Mouse (Mus musculus) left cerebral cortex, postnatal 36 days (tissue): ENCODE results near the gene Tgfb1. TPM values are rescaled to one million over a fixed set of nuclear protein-coding genes. Genes with fewer than 3 reads are reported as not detected.

Experiments used
- DNase-seq, 2 experiments: peaks; one replicate each; pipeline ENCODE4 v3.0.0; 2021 to 2022; ENCODE audit warnings: low spot score in 2 of 2, mixed read lengths in 1 of 2
- intact Hi-C: fragments of 180-260 bp; cut with DNase I; formaldehyde crosslinking; loops from one replicate; pipeline ENCODE4 v1.15.1; 2025
- total RNA-seq, 2 experiments: library from RNA; stranded (reverse); gene quantifications; 2 replicates each; pipeline ENCODE4 v1.2.3; 2021

Gene Tgfb1
- total RNA-seq = 1 to 10 TPM; 7.9 to 8.8 TPM

DNA sequence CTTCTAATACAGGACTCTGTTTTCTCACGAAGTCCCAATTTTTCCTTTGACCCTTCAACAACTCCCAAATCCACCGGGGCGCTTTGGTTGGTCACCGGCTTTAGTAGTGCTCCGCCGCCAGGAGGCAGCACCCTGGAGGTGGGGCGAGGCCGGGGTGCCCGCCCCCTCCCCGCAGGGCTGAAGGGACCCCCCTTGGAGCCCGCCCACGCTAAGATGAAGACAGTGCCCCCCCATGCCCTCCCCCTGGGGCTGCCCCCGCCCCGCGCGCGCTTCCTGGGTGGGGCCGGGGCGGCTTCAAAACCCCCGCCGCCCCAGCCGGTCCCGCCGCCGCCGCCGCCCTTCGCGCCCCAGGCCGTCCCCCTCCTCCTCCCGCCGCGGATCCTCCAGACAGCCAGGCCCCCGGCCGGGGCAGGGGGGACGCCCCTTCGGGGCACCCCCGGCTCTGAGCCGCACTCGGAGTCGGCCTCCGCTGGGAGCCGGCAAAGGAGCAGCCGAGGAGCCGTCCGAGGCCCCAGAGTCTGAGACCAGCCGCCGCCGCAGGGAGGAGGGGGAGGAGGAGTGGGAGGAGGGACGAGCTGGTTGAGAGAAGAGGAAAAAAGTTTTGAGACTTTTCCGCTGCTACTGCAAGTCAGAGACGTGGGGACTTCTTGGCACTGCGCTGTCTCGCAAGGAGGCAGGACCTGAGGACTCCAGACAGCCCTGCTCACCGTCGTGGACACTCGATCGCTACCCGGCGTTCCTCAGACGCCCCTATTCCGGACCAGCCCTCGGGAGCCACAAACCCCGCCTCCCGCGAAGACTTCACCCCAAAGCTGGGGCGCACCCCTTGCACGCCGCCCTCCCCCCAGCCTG is at the start of gene Tgfb1:
Tgfb1 (plus strand) TSS at position 323 of the 852 bp plus-strand sequence.
- peak in 1 of 2 experiments; percentile 50 for DNase-seq
- intact Hi-C loops = no loop called here

DNA sequence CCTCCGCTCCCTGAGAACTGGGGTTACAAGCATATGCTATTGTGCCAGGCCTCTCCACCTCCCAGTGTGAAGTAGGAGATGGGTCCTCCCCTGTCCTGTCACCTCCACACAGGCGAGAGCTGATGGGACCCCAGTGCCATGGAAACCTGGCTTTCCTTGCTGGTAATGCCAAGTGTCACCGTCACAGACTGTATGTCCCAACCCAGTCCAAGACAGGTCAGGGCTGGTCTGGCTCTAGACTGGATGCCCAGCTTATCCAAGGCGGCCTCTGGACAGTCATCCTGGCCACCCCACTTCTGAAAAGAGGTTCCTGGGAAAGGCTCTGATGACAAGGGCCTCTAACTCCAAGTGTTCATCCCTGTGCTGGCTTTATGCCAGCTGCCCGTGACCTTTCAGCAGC is 49.7 kb upstream of the Tgfb1 start:
- intact Hi-C loops = no loop called here
- DNase-seq = no peak

DNA sequence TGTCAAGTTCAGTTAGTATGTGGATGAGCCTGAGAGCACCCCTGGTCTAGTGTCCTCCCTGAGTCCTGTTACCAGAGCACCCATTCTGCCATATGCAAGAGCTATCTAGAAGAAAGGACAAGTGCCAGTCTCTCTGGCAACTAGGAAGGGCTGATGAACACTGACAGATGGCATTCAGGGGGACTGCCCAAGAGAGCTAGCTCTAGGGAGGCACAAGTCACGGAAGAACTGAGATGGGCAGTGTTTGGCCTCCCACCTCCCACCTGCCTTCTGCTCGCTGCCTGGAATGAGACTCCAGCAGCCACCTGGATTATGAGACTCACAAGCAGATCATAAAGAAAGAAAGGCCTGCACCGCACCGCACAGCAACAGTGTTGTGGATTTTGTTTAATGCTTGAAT is 47.0 kb upstream of the Tgfb1 start:
- intact Hi-C loops = no loop called here
- peak; percentile 50 to 58 for DNase-seq

DNA sequence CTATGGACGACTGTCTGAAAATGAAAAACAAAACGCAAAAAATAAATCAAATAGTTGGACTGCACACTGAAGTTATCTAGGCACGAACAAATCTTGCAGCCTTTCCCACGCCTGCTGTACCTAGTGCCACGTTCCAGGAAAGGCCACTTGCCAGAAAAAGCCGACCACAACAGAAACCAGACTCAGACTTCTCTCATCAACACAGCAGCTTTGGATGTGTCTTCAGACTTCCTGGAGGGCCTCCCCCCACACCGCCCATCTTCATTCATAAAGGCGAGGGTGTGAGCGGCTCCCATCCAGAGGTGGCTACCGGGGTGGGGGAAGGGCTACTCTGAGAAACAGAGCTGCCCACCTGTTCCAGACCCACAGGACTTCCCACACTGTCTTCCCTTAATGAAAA is 42.7 kb upstream of the Tgfb1 start:
- intact Hi-C loops = no loop called here

DNA sequence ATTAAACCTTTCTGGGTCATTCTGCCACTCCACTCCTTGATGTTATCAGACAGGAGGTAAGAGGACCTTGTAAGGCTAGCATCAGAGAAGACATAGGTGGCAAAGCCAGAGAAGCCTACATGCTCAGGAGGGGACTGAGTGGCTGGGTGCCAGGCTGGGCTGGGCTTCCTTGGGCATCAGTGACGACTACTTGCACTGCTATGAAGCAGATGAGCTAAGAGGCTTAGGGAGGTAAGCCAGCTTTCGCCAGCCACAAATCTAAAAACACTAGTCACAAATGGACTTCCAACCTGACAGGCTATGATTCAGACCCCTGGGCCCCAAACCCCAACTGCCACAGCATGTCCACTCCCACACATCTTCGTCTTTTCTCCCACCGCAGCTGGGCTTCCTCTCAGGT is 42.2 kb upstream of the Tgfb1 start:
- intact Hi-C loops = no loop called here
- DNase-seq = no peak

More for the DNA sequence above, 42.7 kb upstream of the Tgfb1 start:
- DNase-seq = no peak

DNA sequence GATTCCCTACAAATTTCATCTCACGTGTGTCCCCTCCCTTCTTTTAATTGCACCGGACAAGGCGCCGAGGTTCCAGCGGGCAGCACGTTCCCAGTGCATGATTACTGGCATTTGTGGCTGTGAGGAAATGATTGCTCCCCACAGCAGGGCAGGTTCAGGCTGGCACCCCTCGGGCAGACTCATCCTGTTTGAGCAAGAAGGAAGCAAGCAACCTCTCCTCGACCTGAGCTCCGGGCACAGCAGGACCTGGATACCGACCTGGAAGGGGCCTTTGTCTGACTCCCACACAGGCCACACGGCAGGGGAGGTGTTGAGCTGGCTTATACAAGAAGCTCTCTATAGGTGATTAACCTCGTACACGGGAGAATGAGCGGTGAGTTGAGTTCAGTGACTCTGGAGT is 41.7 kb upstream of the Tgfb1 start:
- intact Hi-C loops = no loop called here
- DNase-seq = no peak

DNA sequence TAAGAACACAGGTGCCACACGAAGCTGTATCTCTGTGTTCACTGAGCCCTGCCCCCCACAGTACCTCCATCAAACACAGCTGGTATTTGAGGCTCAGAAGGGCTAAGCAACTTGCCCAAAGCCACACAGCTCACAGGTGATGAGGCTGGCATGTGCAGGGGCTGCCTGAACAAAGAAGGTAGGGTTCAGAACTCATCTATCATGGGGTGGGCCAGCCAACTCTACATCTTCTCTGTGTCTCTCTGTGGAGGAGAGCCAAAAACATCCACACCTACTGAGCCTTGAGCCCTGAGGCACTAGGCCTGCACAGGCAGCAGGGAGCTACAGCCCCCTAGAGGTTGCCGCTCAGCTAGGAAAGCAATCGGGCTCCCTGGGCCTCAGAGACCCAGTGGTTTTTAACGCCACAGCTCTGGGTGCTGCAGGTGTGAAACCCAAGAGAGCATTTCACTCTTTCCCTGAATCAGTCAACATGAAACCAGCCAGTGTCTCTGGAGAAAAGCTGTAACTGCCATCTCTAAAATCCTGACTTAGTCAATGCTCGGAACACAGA is 39.2 kb upstream of the Tgfb1 start:
- no peak for DNase-seq
- intact Hi-C loops = no loop called here

DNA sequence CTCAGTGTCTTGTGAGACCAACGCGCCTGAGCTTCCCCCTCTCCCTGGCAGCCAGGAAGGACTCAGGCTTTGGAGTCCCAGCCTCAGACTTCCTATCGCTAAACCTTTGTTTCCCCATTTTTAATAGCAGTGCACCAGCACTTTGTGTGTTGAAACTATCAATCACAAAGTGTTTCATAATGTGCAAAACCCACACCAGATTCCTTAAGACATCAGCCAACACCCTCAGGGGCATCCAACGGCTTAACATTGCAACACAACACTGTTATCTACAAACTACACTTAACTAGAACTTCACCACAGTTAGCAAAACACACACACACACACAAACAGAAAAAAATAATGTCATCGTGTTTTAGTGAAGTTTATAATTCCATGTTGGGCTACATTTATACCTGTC is 37.0 kb upstream of the Tgfb1 start:
- DNase-seq = no peak
- intact Hi-C loops = no loop called here

DNA sequence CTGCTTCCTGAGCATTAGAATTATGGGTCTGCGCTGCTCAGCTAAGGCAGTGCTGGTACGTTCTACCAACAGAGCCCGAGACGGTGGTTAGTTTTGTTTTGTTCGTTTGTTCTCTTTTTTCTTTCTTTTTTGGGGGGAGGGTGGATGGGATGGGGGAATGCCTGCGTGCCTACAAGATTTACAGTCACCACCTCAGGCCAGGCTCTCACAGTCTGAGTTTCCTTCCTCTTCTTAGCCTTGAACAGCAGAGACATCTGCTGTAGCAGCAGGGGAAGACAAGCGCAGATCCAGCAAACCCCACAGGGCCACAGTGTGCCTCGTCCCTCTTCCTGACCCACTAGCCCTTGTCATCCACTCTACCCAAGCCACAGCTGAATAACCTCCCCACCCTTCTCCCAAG is 35.5 kb upstream of the Tgfb1 start:
- intact Hi-C loops = no loop called here
- DNase-seq = no peak

DNA sequence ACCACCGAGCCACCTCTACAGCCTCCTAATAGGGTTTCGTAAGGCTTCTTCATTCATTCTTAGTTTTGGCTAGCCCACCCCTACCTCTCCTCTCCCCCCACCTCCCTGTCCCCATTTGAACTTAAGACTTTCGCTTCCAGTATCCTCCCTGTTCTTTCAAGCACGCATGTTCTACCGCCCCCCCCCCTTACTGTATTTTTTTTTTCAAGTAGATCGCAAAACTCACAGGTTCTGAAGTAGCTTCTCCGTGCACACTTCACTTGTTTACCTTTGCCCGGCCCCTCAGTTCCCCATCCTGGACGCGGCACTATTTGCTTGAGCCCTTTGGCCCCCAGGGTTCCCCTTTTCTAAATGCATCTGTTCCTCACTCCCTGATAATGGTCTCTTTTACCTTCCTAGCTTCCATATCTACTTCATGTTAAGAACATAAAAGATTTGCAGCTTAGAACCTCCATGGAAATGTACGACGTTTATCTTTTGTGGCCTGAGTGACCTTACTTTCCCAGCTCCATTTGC is 34.5 kb upstream of the Tgfb1 start:
- intact Hi-C loops = no loop called here
- no peak for DNase-seq

DNA sequence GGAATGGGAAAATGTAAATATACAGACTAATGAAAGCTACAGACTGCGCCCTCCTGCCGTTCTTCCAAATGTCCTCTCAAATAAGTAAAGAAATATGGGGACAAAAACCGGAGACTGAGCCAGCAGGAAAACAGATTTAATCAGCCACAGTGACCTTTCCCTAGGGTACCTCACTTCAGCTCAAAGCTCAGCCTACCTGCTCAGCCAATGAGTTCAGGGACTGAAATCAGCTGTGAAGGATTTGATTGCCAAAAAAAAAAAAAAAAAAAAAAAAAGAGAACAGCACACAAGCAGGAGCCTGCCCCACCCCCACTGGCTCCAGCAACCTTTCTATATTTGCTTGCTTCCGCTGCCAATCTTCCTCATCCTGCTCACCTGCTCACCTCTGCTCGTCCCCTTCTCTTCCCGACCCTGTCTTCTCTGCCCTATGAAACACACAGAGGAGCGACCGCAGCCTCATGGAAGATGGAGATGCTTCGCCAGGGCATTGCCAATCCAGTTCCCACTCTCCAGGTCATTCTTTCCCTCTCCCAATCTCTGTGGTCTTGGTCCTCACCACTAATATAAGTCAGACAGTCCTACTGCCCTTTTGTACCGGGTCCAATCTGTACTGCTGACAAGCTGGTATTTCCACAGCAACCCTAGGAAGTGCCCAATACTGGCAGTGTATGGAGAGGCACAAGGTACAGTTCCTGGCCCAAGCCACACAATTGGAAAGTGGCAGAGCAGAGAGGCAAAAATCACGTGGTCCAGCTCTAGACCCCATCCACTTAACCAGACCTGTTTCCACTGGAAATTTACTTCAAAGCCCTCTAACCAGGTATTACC is 31.0 kb upstream of the Tgfb1 start:
- DNase-seq = no peak
- intact Hi-C loops = no loop called here

DNA sequence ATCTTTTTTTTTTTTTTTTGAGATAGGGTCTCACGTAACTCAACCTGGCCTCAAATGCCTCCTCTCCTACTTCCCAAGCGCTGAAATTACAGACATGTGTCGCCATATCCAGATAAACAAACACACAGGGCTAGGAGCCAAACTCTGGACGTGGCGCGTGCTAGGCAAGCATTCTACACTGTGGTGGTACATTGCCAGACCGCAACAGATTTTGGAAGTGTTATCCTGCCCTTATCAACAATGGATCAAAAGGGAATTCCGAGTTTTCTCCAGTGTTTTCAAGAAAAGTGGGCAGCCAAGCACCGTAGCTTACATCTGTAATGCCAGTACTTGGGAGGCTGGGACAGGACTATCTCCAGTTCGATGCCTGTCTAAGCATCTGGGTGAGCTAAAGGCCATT is 29.0 kb upstream of the Tgfb1 start:
- no peak for DNase-seq
- intact Hi-C loops = no loop called here

DNA sequence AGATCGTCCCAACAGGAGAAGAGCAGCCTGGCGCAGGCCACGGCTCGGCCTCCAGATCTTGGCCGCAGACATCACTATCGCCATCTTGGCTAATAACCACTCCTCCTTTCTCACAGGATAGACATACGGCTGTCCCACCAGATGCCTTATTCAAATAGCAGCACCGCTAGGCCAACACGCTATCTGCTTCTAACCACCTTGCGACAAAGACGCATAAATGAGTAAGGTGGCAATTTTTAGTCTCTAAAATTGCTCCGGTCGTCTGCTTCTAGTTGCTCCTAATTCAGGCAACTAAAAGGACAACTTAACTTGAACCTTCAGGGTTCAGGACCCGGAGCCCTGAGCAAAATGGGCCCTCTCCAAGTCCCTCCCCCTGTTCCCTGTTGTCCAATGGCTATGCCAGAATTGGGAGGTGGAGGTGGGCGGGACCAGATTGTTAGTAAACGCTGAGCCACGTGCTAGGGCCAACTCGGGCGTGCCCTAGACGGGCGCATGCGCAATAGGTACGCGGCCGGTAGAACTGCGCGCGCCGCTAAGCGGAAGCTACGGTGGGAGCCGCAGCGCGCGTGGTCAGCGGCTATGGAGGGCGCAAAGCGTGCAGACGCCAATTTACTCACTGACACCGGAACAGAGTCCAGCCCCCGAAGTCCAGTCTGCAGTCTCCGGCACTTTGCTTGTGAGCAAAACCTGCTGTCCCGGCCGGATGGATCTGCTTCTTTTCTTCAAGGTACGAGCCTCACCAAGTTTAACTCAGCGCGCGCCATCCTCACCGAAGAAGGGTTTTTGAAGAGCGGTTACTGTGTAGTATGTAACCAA is 27.9 kb upstream of the Tgfb1 start, which contains the start of the genes Bckdha and Exosc5:
Bckdha (minus strand) TSS at position 325 of the 816 bp plus-strand sequence.
Exosc5 (plus strand) TSS at position 508 of the 816 bp plus-strand sequence.
- peak; percentile 98 to 99 for DNase-seq
- intact Hi-C loops = no loop called here

DNA sequence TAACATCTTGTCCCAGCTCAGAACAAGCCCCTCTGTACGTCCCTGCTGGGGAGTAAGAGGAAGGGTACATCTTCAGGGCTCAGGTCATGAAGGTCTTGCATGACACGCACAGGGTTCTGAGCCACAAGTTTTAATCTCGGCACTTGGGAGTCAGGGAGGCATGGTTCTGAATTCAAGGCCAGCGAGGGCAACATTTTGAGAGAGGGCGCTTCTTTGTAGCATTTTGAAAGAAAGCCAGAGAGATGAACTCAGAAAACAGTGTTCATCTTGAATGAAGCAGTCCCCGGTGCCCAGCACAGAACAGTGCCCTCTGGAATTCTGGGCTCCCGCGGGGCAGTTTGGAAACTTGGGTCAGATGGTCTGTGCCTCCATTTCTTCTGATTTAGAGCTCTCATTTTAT is 20.4 kb upstream of the Tgfb1 start:
- intact Hi-C loops = no loop called here
- DNase-seq = no peak

DNA sequence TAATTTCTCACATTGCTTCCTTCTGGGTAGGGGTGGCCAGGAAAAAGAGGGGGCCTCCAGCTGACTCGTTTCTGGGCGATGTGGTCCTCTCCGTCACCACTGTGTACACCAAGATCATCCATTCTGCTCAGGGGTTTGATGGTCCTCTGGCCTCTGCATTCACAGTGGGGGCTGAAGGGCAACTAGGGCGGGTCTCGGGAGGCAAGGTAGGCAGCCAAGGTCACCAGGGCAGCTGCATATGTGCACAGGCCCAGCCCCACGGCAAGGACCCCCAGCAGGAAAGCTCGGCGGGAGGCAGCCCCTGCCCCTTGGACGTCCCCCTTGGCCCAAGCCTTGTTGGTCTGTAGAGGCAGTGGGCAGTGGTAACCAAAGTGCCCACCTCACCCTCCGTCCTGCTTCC is 17.6 kb upstream of the Tgfb1 start:
- DNase-seq = no peak
- intact Hi-C loops = no loop called here

DNA sequence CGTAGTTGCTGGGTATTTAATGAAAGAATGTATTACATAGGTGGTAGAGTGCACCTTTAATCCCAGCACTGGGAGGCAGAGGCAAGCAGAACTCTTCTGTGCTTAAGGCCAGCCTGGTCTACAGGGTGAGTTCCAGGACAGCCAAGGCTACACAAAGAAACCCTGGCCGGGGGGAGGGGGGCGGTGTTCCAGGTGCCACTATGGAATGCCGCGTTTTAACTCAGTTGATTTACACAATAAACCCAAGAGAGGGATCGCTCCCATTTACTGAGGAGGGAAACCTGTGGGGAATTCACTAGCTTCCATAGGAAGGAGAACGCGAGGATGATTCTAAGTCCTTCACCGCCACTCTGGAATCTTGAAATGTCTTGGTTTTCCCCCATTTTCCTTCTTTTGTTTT is 17.2 kb upstream of the Tgfb1 start:
- DNase-seq = no peak
- intact Hi-C loops = no loop called here

DNA sequence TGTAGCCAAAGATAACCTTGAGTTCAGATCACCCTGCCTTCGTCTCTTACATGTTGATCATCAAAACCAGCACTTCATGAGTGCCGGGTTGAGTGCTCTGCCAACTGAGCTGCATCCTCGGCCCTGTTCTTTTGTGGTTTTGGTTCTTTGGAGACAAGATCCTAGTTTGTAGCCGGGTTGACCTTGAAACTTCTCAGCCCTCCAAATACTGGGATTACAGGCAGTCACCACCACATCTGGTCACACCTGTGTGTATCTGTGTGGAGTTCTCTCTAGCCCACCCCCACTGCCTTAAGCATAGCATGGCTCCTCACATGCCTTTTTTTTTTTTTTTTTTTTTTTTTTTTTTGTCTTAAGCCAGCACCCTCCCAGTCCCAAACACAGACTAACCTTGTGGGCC is 16.7 kb upstream of the Tgfb1 start:
- no peak for DNase-seq
- intact Hi-C loops = no loop called here

DNA sequence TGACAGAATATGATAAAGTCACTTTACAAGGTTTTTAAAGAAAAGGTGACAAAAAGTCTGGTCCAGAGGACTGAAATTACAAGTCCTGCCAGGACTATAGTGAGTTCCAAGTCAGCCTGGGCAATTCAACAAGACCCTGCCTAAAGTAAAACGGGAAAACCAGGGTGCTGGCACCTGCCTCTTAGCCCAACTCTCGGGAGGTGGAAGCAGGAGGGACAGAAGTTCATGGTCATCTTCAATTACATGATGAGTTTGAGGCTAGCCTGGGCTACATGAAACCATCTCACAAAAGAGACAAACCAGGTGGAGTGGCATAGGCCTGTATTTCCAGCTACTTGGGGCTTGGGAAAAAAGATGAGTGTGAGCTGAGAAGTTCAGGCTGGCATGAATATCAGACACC is 15.1 kb upstream of the Tgfb1 start:
- intact Hi-C loops = no loop called here
- no peak for DNase-seq

DNA sequence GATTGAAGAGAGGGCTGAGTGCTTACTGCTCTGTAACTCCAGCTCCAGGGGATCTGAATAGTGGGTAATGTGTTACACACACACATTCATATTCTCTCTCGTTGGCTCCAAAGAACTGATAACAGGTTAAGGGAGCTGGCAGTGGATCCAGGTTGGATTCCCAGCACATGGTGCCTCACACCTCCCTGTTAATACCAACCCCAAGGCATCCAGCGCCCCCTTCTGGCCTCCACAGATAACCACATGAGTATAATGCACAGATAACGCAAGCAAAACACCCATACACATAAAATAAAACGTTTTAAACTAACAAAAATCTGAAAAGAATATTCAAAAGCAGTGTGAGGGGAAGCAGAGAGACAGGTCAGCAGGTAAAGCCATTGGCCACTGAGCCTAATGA is 14.4 kb upstream of the Tgfb1 start:
- intact Hi-C loops = no loop called here
- no peak for DNase-seq

DNA sequence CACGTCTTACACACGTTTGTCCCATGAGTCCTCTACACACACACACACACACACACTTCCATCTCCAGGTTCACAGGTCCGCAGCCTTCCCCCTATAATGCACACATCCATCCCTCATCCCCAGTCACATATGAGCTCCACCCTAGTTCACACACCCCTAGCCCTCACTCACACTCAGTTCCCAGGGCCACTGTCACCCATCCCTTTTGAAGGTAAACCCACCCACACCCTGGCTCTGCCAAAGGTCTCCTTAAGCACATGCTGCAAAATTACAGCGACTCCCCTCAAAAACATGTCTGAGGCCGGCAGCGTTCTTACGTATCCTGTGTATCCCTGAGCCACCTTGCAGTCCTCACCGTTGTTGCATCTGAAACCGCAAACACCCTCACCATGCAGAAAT is 12.5 kb upstream of the Tgfb1 start:
- intact Hi-C loops = no loop called here

More for the DNA sequence above, 12.5 kb upstream of the Tgfb1 start:
- DNase-seq = no peak
